In the genomic region with DNA sequence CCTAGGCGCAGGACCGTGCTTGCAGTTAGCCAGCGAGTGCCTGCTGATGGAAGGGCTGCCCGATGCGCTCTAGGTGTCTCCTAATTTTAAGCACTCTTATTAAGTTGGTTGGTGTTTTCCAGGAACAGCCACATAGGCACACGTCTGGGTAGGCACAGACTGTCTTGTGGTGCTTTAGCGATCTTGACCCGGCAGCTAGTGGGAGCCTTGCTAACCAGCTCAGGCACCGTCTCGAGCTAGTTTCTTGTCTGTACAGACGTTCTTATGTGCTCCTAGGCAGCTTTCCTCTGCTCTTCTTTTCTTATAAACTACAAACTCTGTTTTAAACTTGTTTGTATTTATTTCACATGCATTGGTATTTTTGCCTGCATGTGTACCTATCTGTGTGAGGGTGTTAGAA, we compare ENCODE assay signal across 21 mouse cellular contexts. TPM values are rescaled to one million over a fixed set of nuclear protein-coding genes. Genes with fewer than 3 reads are reported as not detected.
DNase-seq lines count a peak whose midpoint lies in the region; ATAC-seq and TF ChIP-seq lines count a peak whose summit lies in the region.
"Had no signal": no experiment of that assay in that cellular context is flagged by ENCODE, and none has a peak within 500 bp of the region (broad histone marks: within the 10 kb centered on the region; RNA-seq: fewer than 3 reads in every experiment).

No protein-coding gene starts in this region.

- no peak overlapping the region for H3K4me3 ChIP-seq in forebrain, embryonic 12.5 days (replicated peaks)
- H3K4me3 ChIP-seq in forebrain, embryonic 13.5 days: no peak overlapping the region
- no peak overlapping the region for H3K4me3 ChIP-seq in kidney, postnatal 0 days (replicated peaks; ENCODE audit: low read depth, low read length)
- H3K4me3 ChIP-seq in kidney, embryonic 16.5 days (ENCODE audit: low read length): no peak overlapping the region
- H3K4me3 ChIP-seq in embryonic facial prominence, embryonic 10.5 days: peak overlapping the region; percentile 23; the same call in 1 of the 2 replicates
- peak overlapping the region; percentile 33 for H3K4me3 ChIP-seq in limb, embryonic 10.5 days
- no peak overlapping the region for H3K4me3 ChIP-seq in hindbrain, embryonic 13.5 days
- H3K4me3 ChIP-seq: forebrain, embryonic 15.5 days; heart, embryonic 15.5 days had no signal

- 42% methylated on average over 11 of the region's 11 CpGs for WGBS in forebrain, embryonic 12.5 days
- 47% methylated on average over 11 of the region's 11 CpGs for WGBS in forebrain, embryonic 13.5 days
- WGBS in kidney, postnatal 0 days: 51% methylated on average over 11 of the region's 11 CpGs
- 51% methylated on average over 11 of the region's 11 CpGs for WGBS in kidney, embryonic 16.5 days
- WGBS in embryonic facial prominence, embryonic 10.5 days: 52% methylated on average over 11 of the region's 11 CpGs
- WGBS in limb, embryonic 10.5 days: 42% methylated on average over 11 of the region's 11 CpGs
- WGBS in hindbrain, embryonic 13.5 days: 52% methylated on average over 11 of the region's 11 CpGs

- no peaks in the 10 kb centered on the region for H3K9me3 ChIP-seq in forebrain, embryonic 12.5 days
- H3K9me3 ChIP-seq in forebrain, embryonic 13.5 days (replicated peaks): peaks cover 5% of the 10 kb centered on the region; the same call in 1 of the 2 replicates
- H3K9me3 ChIP-seq in kidney, postnatal 0 days (replicated peaks; ENCODE audit: low read length): no peaks in the 10 kb centered on the region
- H3K9me3 ChIP-seq in kidney, embryonic 16.5 days (ENCODE audit: low read length): 0 out of 2 replicates have a peak, but pooled peaks cover 3% of the 10 kb centered on the region
- 0 out of 2 replicates have a peak, but pooled peaks cover 6% of the 10 kb centered on the region for H3K9me3 ChIP-seq in embryonic facial prominence, embryonic 10.5 days
- H3K9me3 ChIP-seq in limb, embryonic 10.5 days (replicated peaks): no peaks in the 10 kb centered on the region
- H3K9me3 ChIP-seq in hindbrain, embryonic 13.5 days: no peaks in the 10 kb centered on the region
- H3K9me3 ChIP-seq: forebrain, embryonic 15.5 days; heart, embryonic 15.5 days had no signal

- H3K27me3 ChIP-seq in forebrain, embryonic 12.5 days: peaks cover 48% of the 10 kb centered on the region
- peaks cover 38% of the 10 kb centered on the region for H3K27me3 ChIP-seq in forebrain, embryonic 13.5 days
- H3K27me3 ChIP-seq in kidney, postnatal 0 days (ENCODE audit: insufficient read depth, low read length): peaks cover 8% of the 10 kb centered on the region; the same call in 1 of the 2 replicates
- peaks cover 31% of the 10 kb centered on the region for H3K27me3 ChIP-seq in kidney, embryonic 16.5 days (ENCODE audit: insufficient read depth, low read length)
- peaks cover 80% of the 10 kb centered on the region for H3K27me3 ChIP-seq in embryonic facial prominence, embryonic 10.5 days (replicated peaks; ENCODE audit: low read depth, poor library complexity, severe bottlenecking)
- H3K27me3 ChIP-seq in limb, embryonic 10.5 days (ENCODE audit: low read depth, poor library complexity, severe bottlenecking): peaks cover 90% of the 10 kb centered on the region
- peaks cover 50% of the 10 kb centered on the region for H3K27me3 ChIP-seq in hindbrain, embryonic 13.5 days

- no peak for DNase-seq in kidney, postnatal 0 days (ENCODE audit: low spot score)
- no peak for DNase-seq in embryonic facial prominence, embryonic 10.5 days (ENCODE audit: low spot score)
- no peak for DNase-seq in limb, embryonic 10.5 days (ENCODE audit: low spot score)
- no peak for DNase-seq in layer of hippocampus, postnatal 14 days (ENCODE audit: low spot score in 2 of 2)
- DNase-seq: adrenal gland, postnatal 14 days; cerebellum, adult 2 months; cerebellum, postnatal 36 days; thymus, adult 18-20 months; thymus, postnatal 36 days had no signal

- peaks cover 21% of the 10 kb centered on the region for H3K4me1 ChIP-seq in forebrain, embryonic 12.5 days
- peaks cover 12% of the 10 kb centered on the region; the same call in 1 of the 2 replicates for H3K4me1 ChIP-seq in forebrain, embryonic 13.5 days
- H3K4me1 ChIP-seq in kidney, postnatal 0 days (replicated peaks; ENCODE audit: insufficient read depth, low read length): peaks cover 10% of the 10 kb centered on the region
- peaks cover 36% of the 10 kb centered on the region for H3K4me1 ChIP-seq in kidney, embryonic 16.5 days (ENCODE audit: insufficient read depth, low read length)
- H3K4me1 ChIP-seq in embryonic facial prominence, embryonic 10.5 days: peaks cover 47% of the 10 kb centered on the region
- peaks cover 72% of the 10 kb centered on the region for H3K4me1 ChIP-seq in limb, embryonic 10.5 days
- H3K4me1 ChIP-seq in hindbrain, embryonic 13.5 days (replicated peaks): peaks cover 12% of the 10 kb centered on the region; the same call in 1 of the 2 replicates
- H3K4me1 ChIP-seq: forebrain, embryonic 15.5 days had no signal

- ATAC-seq in forebrain, embryonic 12.5 days (ENCODE audit: low FRiP score): no peak
- ATAC-seq in forebrain, embryonic 13.5 days: no peak
- ATAC-seq in kidney, postnatal 0 days (replicated peaks; ENCODE audit: low FRiP score, low read depth): no peak
- ATAC-seq in kidney, embryonic 16.5 days (ENCODE audit: low FRiP score, low TSS enrichment): no peak
- ATAC-seq in hindbrain, embryonic 13.5 days (ENCODE audit: low FRiP score): no peak
- ATAC-seq: forebrain, embryonic 15.5 days; hindbrain, embryonic 16.5 days; intestine, embryonic 16.5 days had no signal

- H3K36me3 ChIP-seq in forebrain, embryonic 12.5 days (replicated peaks): no peaks in the 10 kb centered on the region
- H3K36me3 ChIP-seq in forebrain, embryonic 13.5 days (ENCODE audit: poor library complexity, severe bottlenecking): no peaks in the 10 kb centered on the region
- H3K36me3 ChIP-seq in kidney, postnatal 0 days (ENCODE audit: insufficient read depth, low read length): no peaks in the 10 kb centered on the region
- no peaks in the 10 kb centered on the region for H3K36me3 ChIP-seq in kidney, embryonic 16.5 days (ENCODE audit: insufficient read depth, low read length)
- no peaks in the 10 kb centered on the region for H3K36me3 ChIP-seq in embryonic facial prominence, embryonic 10.5 days (replicated peaks)
- H3K36me3 ChIP-seq in limb, embryonic 10.5 days: 0 out of 2 replicates have a peak, but pooled peaks cover 2% of the 10 kb centered on the region
- no peaks in the 10 kb centered on the region for H3K36me3 ChIP-seq in hindbrain, embryonic 13.5 days
- H3K36me3 ChIP-seq: forebrain, embryonic 15.5 days; heart, embryonic 15.5 days had no signal

- TF ChIP-seq CTCF in kidney, postnatal 0 days (IDR thresholded peaks at IDR 0.05; ENCODE audit: low read depth): no peak

- H3K9ac ChIP-seq in forebrain, embryonic 12.5 days: no peak overlapping the region
- H3K9ac ChIP-seq in forebrain, embryonic 13.5 days: no peak overlapping the region
- no peak overlapping the region for H3K9ac ChIP-seq in kidney, postnatal 0 days (ENCODE audit: low read depth, low read length)
- H3K9ac ChIP-seq in kidney, embryonic 16.5 days (replicated peaks; ENCODE audit: low read length): no peak overlapping the region
- H3K9ac ChIP-seq in hindbrain, embryonic 13.5 days: no peak overlapping the region
- H3K9ac ChIP-seq: forebrain, embryonic 15.5 days; heart, embryonic 15.5 days had no signal

- H3K27ac ChIP-seq in forebrain, embryonic 12.5 days: no peak overlapping the region
- H3K27ac ChIP-seq in forebrain, embryonic 13.5 days: no peak overlapping the region
- no peak overlapping the region; the same call in 1 of the 2 replicates for H3K27ac ChIP-seq in kidney, postnatal 0 days
- H3K27ac ChIP-seq in kidney, embryonic 16.5 days (ENCODE audit: low read length): no peak overlapping the region
- no peak overlapping the region for H3K27ac ChIP-seq in embryonic facial prominence, embryonic 10.5 days (replicated peaks)
- peak overlapping the region; percentile 74 for H3K27ac ChIP-seq in limb, embryonic 10.5 days
- H3K27ac ChIP-seq in hindbrain, embryonic 13.5 days: no peak overlapping the region
- H3K27ac ChIP-seq: forebrain, embryonic 15.5 days; heart, embryonic 15.5 days; macrophage had no signal

- peak overlapping the region; percentile 13; the same call in 1 of the 2 replicates for H3K4me2 ChIP-seq in forebrain, embryonic 12.5 days
- no peak overlapping the region for H3K4me2 ChIP-seq in forebrain, embryonic 13.5 days
- H3K4me2 ChIP-seq in kidney, postnatal 0 days (ENCODE audit: low read length): peak overlapping the region; percentile 41; the same call in 1 of the 2 replicates
- H3K4me2 ChIP-seq in kidney, embryonic 16.5 days (replicated peaks; ENCODE audit: low read depth, low read length): no peak overlapping the region; the same call in 1 of the 2 replicates
- no peak overlapping the region for H3K4me2 ChIP-seq in hindbrain, embryonic 13.5 days
- H3K4me2 ChIP-seq: forebrain, embryonic 15.5 days; heart, embryonic 15.5 days had no signal

RNA-seq across cellular contexts. Expression of a gene that starts 9.2 kb away (rescaled TPM):
- polyA plus RNA-seq in forebrain, embryonic 12.5 days (2016; fragmentation: Nextera tagmentation; extraction: Ambion mirVana): 3.4 and 3.8 TPM in 2 replicates
- polyA plus RNA-seq in forebrain, embryonic 13.5 days (2015; fragmentation: Nextera tagmentation; extraction: Ambion mirVana): 0.75 and 0.84 TPM in 2 replicates
- polyA plus RNA-seq in kidney, postnatal 0 days (2015; fragmentation: Nextera tagmentation; extraction: Ambion mirVana): 5.5 and 7.4 TPM in 2 replicates
- polyA plus RNA-seq in kidney, embryonic 16.5 days (2015; fragmentation: Nextera tagmentation; extraction: Ambion mirVana): 4.6 and 5.1 TPM in 2 replicates
- 3.7 and 7.3 TPM in 2 replicates for polyA plus RNA-seq in embryonic facial prominence, embryonic 10.5 days (2016; fragmentation: Nextera tagmentation; extraction: Ambion mirVana)
- polyA plus RNA-seq in limb, embryonic 10.5 days (2016; fragmentation: Nextera tagmentation; extraction: Ambion mirVana): 5.1 and 9.9 TPM in 2 replicates
- polyA plus RNA-seq in hindbrain, embryonic 13.5 days (2015; fragmentation: Nextera tagmentation; extraction: Ambion mirVana): 1.7 and 1.8 TPM in 2 replicates
- total RNA-seq in layer of hippocampus, postnatal 14 days (2021): 1 to 10 TPM; 1.1 to 1.3 TPM
- total RNA-seq: hematopoietic stem cell, adult 5-6 weeks; liver, adult 2 months; neutrophil, adult 5-6 weeks had no signal
- polyA plus RNA-seq: macrophage had no signal

Comparison
In these comparisons a context has a peak if more than half of its experiments do, and no peak if none do; other contexts are left out.
1. H3K4me2 ChIP-seq: peak in forebrain, embryonic 12.5 days (single experiment) and kidney, postnatal 0 days (single experiment); none in forebrain, embryonic 13.5 days (single experiment), kidney, embryonic 16.5 days (single experiment) and hindbrain, embryonic 13.5 days (single experiment).
2. H3K4me3 ChIP-seq: peak in embryonic facial prominence, embryonic 10.5 days (single experiment) and limb, embryonic 10.5 days (single experiment); none in forebrain, embryonic 12.5 days (single experiment), forebrain, embryonic 13.5 days (single experiment), kidney, postnatal 0 days (single experiment), kidney, embryonic 16.5 days (single experiment) and hindbrain, embryonic 13.5 days (single experiment).